Mouse (Mus musculus) limb, embryonic 14.5 days (tissue): ENCODE measurements around the gene Rad18. TPM values are rescaled to one million over a fixed set of nuclear protein-coding genes. Genes with fewer than 3 reads are reported as not detected.

Experiments used
- ATAC-seq: fragments of 200-750 bp; cut with Nextera tagmentation; 2 replicates; pipeline ENCODE4 v1.8.0; 2017; ENCODE audit warnings: low read depth, moderate number of reproducible peaks, moderate TSS enrichment; ENCODE audit not compliant: low FRiP score
- DNase-seq: peaks from one replicate; pipeline ENCODE4 v3.0.0-alpha.2; 2015; ENCODE audit warnings: low spot score
- H3K27ac ChIP-seq: fragments of 300-500 bp; sonication (generic); replicated peaks from 2 replicates; pipeline ENCODE4 v1.5.1; 2014; ENCODE audit warnings: low read depth, mild to moderate bottlenecking, low read length, moderate library complexity, mixed read lengths
- H3K27me3 ChIP-seq: fragments of 300-500 bp; sonication (generic); 2 replicates; pipeline ENCODE4 v1.6.1; 2014; ENCODE audit warnings: low read length, mixed read lengths; ENCODE audit not compliant: control insufficient read depth, insufficient read depth
- H3K36me3 ChIP-seq: fragments of 300-500 bp; sonication (generic); 2 replicates; pipeline ENCODE4 v1.6.1; 2014; ENCODE audit warnings: mild to moderate bottlenecking, low read length, moderate library complexity, mixed read lengths; ENCODE audit not compliant: control insufficient read depth, insufficient read depth
- H3K4me1 ChIP-seq: fragments of 300-500 bp; sonication (generic); 2 replicates; pipeline ENCODE4 v1.6.1; 2014; ENCODE audit warnings: antibody characterized with exemption, low read length, mixed read lengths; ENCODE audit not compliant: control insufficient read depth, insufficient read depth
- H3K4me2 ChIP-seq: fragments of 300-500 bp; sonication (generic); replicated peaks from 2 replicates; pipeline ENCODE4 v1.6.1; 2014; ENCODE audit warnings: low read depth, mild to moderate bottlenecking, low read length, moderate library complexity; ENCODE audit not compliant: severe bottlenecking
- H3K4me3 ChIP-seq: fragments of 300-500 bp; sonication (generic); replicated peaks from 2 replicates; pipeline ENCODE4 v1.5.1; 2014; ENCODE audit warnings: low read length
- H3K9ac ChIP-seq: fragments of 300-500 bp; sonication (generic); 2 replicates; pipeline ENCODE4 v1.6.1; 2014; ENCODE audit warnings: mild to moderate bottlenecking, low read depth, low read length, moderate library complexity; ENCODE audit not compliant: severe bottlenecking
- H3K9me3 ChIP-seq: fragments of 300-500 bp; sonication (generic); 2 replicates; pipeline ENCODE4 v1.6.1; 2016; ENCODE audit warnings: low read length; ENCODE audit not compliant: control insufficient read depth
- POLR2A ChIP-seq: fragments of 200-500 bp; IDR thresholded peaks from 2 replicates; pipeline ENCODE4 v1.8.0; 2012; ENCODE audit warnings: inconsistent platforms, mild to moderate bottlenecking, moderate library complexity, borderline replicate concordance; ENCODE audit not compliant: insufficient read depth, insufficient read length; ENCODE audit errors: extremely low read depth
- WGBS: fragments of 180-500 bp; shearing (Covaris S2); extraction: QIAGEN DNeasy Blood & Tissue Kit; methylation state at CpG from one replicate; pipeline ENCODE4 v1.1.7; 2014; 5-methylcytosine and 5-hydroxymethylcytosine counted together
- polyA plus RNA-seq, 2 experiments: library from polyadenylated mRNA; depleted of rRNA in 1 of 2; stranded (reverse) in 1 of 2; unstranded in 1 of 2; fragments of >200 nt; fragmentation: Nextera tagmentation in 1 of 2; extraction: Ambion mirVana in 1 of 2; gene quantifications; 2 replicates each; pipeline versions ENCODE4 v1.2.1 to v1.2.3; 2012 to 2014

Rad18 gene
- polyA plus RNA-seq, 2 experiments, result 12.9 to 29.2 TPM

- peaks cover 40% of the 10 kb centered on the region for H3K36me3 ChIP-seq
- 91% methylated on average over 3 of the region's 3 CpGs for WGBS
- no peak for ATAC-seq
Observed at GRCm38 (mm10) chr6:112736471-112736870, 40.0 kb upstream of the Rad18 start.

DNA sequence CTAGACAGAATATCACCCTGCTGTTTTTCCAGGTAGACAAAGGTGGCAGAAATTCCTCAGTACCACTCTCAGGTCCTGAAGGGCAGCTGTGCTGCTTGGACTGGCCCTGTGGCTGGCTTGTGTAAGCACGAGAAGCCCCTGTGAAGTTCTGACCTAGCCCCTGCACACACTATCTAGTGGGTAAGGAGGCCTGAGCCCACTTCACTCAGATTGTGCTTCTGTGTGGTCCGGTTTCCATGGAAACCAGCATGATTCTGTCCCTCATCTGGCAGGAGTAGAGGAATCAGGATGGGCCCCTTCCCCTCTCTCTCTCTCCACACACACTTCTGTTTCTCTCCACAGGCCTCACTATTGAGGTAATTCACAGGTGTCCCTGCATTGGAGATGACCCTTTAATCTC is 38.6 kb upstream of the Rad18 start:
- Histone ChIP-seq H3K27me3 (no peaks in the 10 kb centered on the region), H3K9ac (no peak overlapping the region), H3K9me3 (no peaks in the 10 kb centered on the region), H3K4me1 (no peaks in the 10 kb centered on the region), H3K4me2 (no peak overlapping the region), H3K27ac (no peak overlapping the region), H3K36me3 (peaks cover 40% of the 10 kb centered on the region), H3K4me3 (no peak overlapping the region)
- 85% methylated on average over 2 of the region's 2 CpGs for WGBS
- DNase-seq, result no peak
- no peak for ATAC-seq
- TF ChIP-seq POLR2A, result no peak

More at GRCm38 (mm10) chr6:112736471-112736870, 40.0 kb upstream of the Rad18 start:
- Histone ChIP-seq H3K27me3 (no peaks in the 10 kb centered on the region), H3K9me3 (no peaks in the 10 kb centered on the region), H3K4me2 (no peak overlapping the region), H3K4me1 (no peaks in the 10 kb centered on the region), H3K9ac (no peak overlapping the region), H3K4me3 (no peak overlapping the region), H3K27ac (no peak overlapping the region)
- TF ChIP-seq POLR2A, result no peak
- no peak for DNase-seq

DNA sequence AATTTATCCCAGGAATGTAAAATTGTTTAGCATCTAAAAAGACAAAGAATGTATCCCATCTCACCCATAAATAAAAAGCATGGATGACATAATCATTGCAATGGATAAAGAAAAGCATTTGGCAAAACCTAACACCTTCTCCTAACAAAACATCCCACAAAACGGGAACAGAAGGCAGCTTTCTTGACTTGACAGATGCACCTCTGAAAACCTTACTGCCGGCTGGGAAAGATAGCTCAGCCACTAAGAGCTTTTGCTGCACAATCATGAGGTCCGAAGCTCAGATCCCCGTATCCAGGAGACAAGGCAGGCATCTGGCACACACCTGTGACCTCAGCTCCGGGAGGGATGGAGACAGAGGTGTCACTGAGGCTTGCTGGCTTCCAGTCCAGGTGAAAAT is 37.5 kb upstream of the Rad18 start:
- H3K4me1 ChIP-seq, result peaks cover 4% of the 10 kb centered on the region; the same call in 1 of the 2 replicates
- no peaks in the 10 kb centered on the region for H3K9me3 ChIP-seq
- no peak overlapping the region for H3K27ac ChIP-seq
- DNase-seq (no peak), ATAC-seq (no peak)
- H3K4me2 ChIP-seq, result no peak overlapping the region
- no peak overlapping the region for H3K9ac ChIP-seq
- WGBS, result 54% methylated on average over 5 of the region's 5 CpGs
- H3K4me3 ChIP-seq, result no peak overlapping the region
- no peaks in the 10 kb centered on the region for H3K27me3 ChIP-seq
- TF ChIP-seq POLR2A, result no peak
- peaks cover 32% of the 10 kb centered on the region for H3K36me3 ChIP-seq

- Histone ChIP-seq H3K4me2 (no peak overlapping the region), H3K27me3 (no peaks in the 10 kb centered on the region), H3K4me1 (peaks cover 7% of the 10 kb centered on the region; the same call in 1 of the 2 replicates), H3K9ac (no peak overlapping the region), H3K36me3 (peaks cover 22% of the 10 kb centered on the region), H3K9me3 (no peaks in the 10 kb centered on the region), H3K4me3 (no peak overlapping the region), H3K27ac (no peak overlapping the region)
- no peak for ATAC-seq
- TF ChIP-seq POLR2A, result no peak
- WGBS, result 98% methylated on average over 3 of the region's 3 CpGs
- DNase-seq, result no peak
Observed at GRCm38 (mm10) chr6:112732434-112732833, 35.9 kb upstream of the Rad18 start.

DNA sequence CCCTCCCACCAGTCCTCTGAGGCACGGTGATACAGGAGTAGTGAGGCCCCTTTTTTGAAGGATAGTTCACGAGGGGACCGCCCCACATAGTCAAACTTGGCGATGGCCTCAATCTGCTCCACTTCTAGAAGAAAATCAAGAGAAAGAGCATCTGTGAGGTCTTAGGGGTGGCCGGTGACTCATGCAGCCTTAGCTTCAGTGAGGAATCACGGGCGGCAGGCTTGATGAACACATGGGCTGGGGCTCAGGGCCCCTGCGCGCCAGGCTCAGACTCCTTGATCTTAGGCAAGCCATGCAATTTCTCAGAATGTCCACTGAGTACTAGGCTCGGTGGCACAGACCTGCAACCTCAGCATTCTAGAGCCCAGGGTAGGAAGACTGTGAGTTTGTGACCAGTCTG is 34.9 kb upstream of the Rad18 start:
- ATAC-seq (no peak), DNase-seq (no peak)
- Histone ChIP-seq H3K27me3 (no peaks in the 10 kb centered on the region), H3K4me3 (no peak overlapping the region), H3K27ac (no peak overlapping the region), H3K4me2 (no peak overlapping the region), H3K9me3 (no peaks in the 10 kb centered on the region), H3K4me1 (peaks cover 7% of the 10 kb centered on the region; the same call in 1 of the 2 replicates), H3K36me3 (peaks cover 25% of the 10 kb centered on the region), H3K9ac (no peak overlapping the region)
- WGBS, result 96% methylated on average over 10 of the region's 10 CpGs
- no peak for TF ChIP-seq POLR2A
